Mouse (Mus musculus): Measurements from ENCODE around the gene Serpina10.
"Not testable (repeated sequence)": the region's sequence is repeated elsewhere in the genome, so short reads cannot be mapped to it uniquely, and the experiment has no call there.

Serpina10 gene

DNA sequence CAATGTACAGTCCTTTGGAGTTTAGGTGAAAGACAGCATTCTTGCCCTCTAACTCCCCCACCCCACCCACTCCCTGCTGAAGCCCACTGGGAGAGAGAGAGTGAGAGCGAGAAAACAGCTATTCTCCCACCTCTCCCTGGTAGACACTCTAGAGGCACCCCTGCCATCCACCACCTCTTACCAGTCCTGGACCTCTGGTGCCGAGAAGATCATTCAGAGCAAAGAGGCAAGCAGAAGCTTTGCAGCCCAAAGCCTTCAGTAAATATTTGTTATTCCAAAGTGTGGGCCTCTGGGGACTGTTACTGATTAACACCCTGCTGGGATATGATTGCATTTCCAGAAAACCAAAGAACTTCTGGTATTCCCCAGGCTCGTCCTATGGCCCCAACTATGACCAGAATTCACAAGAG is at the start of gene Serpina10:
Serpina10 (minus strand) TSS at position 242 of the 410 bp plus-strand sequence.
- DNase-seq, result no peak

- not testable (repeated sequence) for DNase-seq
Measured at GRCm38 (mm10) chr12:103679853-103680252, 48.6 kb upstream of the Serpina10 start.

DNA sequence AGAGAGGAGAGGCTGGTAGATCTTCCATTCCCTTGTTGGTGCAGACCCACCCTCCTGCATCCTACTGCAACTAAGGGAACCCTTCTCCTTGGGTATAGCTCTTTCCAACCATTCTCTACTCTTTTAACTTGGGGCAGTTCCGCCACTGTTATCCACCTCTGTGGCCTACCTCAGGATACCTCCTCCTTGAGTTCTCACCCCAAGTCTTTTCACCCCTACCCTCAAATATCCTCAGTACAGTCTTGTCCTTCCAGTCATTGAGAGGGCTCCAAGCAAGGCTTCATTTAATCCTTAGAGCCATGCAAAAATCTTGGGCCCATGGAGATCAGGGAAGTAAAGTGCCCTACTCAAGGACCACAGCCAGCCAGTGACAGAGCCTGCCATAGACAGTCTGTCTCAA is 44.8 kb upstream of the Serpina10 start, which contains the start of gene Serpina16:
Serpina16 (minus strand) TSS at position 101 of the 400 bp plus-strand sequence.
- no peak for DNase-seq

DNA sequence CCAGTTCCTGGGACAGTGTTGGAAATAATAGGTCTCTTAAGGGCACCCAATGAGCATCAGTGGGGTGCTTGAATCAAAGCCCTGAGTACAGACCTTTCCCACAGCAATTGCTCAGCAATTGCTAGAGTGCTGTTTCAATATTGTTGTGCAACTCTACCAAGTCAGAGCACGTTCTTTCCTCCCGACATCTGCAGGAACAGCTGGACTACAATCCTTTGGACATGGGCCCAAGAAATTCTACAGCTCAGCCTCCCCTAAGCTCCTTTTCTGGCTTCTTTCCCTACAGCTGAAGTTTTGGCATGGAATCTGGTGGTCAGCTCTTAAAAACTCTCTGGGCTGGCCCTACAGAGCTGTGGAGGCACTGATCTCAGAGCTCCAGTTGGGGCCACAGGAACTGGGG is 41.9 kb upstream of the Serpina10 start:
- DNase-seq, result no peak

GRCm38 (mm10) chr12:103671483-103671882 is 40.2 kb upstream of the Serpina10 start:
- DNase-seq, result no peak

- DNase-seq, result no peak
Measured at GRCm38 (mm10) chr12:103670964-103671363, 39.7 kb upstream of the Serpina10 start.

DNA sequence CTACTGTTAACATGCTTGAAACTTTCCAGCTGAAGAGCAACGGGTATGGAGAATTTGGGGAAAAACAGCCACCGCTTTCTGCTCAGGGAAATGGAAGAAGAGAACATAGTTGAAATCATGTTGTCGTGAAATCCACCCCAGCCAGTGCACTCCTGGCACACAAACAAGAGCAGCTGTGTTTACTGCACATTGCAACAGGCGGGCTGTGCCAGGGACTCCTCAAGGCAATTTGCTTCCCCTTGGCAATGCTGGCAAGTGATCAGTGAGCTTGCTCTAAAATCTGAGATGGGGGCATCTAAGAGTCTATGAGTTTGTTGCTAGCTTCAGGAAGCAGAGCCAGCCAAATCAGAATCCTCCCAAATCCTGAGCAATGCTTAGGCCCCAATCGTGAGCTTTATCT is 39.1 kb upstream of the Serpina10 start:
- peak; percentile 19 for DNase-seq

- DNase-seq, result no peak
Measured at GRCm38 (mm10) chr12:103665286-103665685, 34.0 kb upstream of the Serpina10 start.

DNA sequence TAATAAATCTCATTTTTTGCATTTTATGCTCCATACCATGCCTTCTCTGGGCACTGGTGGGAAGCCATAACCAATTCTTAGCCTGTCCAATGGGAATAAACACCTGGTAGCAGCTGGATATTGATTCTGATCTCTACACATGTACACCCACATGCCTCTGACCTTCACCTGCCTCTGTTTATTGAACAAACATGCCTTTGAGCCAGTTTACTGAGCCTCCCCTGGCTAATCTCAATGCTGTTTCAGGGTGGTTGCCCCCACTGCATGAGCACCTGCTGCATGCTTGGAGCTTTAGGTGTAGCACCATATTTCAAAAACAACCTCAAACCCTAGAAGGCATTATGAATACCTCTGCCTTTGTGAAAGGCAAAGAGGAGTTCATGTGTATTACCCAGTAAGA is 30.8 kb upstream of the Serpina10 start:
- DNase-seq, result not testable (repeated sequence)

DNA sequence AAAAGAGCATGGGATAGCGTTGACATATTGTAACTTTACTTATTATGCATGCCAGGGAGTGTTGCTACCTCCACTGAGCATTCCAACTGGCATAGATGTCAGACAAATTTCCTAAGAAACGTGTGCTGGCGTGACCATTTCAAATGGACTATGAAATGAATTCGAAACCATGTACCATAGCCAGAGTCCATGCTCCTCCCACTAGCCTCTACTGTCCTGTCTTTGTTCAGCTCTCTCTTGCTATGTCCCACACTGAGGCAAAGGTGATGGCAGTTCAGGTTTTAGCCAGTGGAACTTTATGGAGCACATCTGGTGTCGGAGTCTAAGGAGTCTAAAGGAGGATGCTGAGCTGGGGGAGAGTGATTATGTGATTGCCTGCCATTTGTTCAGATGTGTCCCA is 28.8 kb upstream of the Serpina10 start:
- DNase-seq, result no peak

GRCm38 (mm10) chr12:103659171-103659570 is 27.9 kb upstream of the Serpina10 start:
- no peak for DNase-seq

DNA sequence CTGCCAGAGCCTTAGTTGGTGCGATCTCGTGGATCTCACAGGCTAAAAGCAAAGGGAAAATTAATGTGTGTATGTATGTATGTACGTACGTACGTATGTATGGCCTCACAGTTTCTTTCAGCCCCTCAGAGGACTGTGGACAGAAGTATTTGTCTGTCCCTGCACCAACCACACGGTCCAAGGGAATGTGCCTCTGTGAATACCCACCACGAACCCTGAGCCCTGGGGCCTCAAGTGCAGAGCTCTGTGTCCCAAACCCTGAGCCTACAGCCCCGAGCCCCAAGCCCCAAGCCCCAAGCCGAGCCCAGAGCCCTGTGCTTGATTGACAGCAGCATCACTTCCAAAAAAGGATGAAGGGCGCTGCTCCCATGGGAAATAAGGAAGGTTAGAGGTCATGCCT is 26.7 kb upstream of the Serpina10 start:
- no peak for DNase-seq

DNA sequence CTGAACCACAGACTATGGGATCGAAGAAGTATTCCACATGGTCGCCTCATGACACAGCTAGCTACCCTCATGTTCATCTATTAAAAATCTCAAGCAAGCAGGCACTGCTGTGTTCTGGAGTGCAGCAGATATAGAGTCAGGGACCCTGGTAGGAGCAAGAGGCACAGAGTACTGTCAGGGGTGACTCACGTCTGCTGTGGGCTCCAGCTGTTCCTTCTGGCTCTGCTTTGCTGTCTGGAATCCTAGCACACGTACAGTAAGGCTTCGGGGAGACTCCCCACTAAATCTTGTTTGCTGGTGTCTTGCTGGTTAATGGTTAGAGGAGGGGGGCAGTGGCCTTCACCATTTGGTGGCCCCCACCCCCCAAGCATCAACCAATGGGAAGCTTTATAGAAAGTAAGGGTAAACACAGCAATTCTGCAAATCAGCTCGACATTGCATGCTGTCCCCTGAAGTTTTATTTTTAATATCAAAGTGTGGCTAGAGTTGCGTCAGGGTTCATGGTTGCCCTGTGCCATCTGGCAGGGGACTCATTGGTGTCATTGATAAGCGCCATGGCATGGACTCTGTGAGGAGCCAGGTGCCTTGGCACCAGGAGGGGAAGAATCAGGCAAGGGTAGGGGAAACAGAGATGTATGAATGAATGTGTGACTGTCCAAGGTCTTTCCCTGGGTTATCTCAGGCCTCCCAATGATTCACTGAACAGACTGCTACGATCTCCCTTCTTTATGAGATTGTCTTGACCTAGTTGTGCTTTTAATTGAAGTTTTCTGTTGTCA is 25.8 kb upstream of the Serpina10 start, which contains the start of gene Serpina6:
Serpina6 (minus strand) TSS at position 365 of the 779 bp plus-strand sequence.
- no peak for DNase-seq

- DNase-seq, result no peak
Measured at GRCm38 (mm10) chr12:103655123-103656044, 24.1 kb upstream of the Serpina10 start.

DNA sequence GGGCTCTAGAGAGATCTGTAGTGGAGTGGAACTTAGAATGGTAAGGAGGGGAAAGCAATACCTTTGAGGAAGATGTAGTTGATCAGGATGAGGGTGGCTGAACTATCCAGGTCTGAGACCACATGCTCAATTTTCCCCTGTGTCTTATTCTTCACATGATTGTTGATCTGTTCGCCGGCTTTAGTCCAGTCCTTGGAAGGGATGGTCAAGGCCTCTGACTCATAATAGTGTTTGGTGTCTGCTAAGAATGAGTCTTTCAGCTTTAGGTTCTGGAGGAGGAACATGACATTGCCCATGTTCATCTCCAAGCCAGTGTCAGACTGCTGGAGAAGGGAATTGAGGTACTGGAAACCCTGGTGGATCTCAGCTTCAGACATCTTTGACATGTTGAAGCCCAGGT is 22.6 kb upstream of the Serpina10 start:
- no peak for DNase-seq

GRCm38 (mm10) chr12:103646314-103646713 is 15.1 kb upstream of the Serpina10 start:
- no peak for DNase-seq

- no peak for DNase-seq
Measured at GRCm38 (mm10) chr12:103644601-103645000, 13.4 kb upstream of the Serpina10 start.

DNA sequence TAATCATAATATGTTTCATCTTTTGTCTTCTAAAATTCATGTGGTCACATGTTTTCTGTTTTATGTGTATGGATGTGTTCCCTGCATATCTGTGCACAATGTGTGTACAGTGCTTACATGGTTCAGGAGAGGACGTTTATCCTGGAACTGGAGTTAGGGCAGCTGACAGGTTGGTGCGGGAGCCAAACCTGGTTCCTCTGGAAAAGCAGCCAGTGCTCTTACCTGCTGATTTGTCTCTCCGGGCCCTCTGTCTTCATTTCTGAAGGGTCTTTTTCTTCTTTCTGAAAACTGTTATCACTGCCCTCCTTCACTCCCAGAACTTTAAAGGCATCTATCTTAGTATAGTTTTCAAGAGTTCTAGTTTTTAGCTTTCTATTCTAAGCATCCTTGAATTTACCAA is 12.6 kb upstream of the Serpina10 start:
- no peak for DNase-seq

DNA sequence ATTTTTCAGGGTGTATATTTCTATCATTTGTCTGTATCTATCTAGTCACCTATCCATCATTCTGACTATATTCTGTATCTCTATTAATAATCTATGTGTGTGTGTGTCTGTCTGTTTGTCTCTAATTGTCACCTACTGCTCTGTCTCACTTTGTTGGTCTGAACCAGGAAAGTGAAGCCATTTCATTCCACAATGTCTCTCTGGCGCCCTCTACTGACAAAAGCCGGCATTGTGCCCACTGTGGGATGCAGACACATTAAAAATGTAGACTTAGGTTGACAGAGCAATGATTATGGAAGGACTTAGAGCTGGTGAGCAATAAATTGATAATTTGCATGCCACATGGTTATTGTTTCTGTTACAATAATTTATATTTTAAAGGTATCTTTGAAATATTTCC is 12.1 kb upstream of the Serpina10 start:
- peak; percentile 66 for DNase-seq

DNA sequence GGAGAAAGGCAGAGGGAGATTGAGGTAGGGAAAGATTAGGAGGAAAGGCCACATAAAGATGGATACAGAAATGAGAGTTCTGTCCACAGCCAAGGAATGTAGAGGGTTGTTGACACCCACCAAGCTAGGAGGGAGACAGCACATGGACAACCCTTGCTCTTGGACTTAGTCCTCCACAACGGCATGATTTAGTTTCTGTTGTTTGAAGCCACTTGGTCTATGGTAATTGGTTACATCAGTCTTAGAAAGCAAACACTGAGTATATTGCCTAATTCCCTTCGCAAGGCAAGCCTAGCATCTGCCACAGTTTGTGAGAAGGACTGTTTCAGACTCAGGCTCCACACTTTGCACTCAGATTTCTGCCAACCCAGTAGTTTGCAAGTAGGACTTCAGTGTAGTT is 4.6 kb upstream of the Serpina10 start:
- no peak for DNase-seq

DNA sequence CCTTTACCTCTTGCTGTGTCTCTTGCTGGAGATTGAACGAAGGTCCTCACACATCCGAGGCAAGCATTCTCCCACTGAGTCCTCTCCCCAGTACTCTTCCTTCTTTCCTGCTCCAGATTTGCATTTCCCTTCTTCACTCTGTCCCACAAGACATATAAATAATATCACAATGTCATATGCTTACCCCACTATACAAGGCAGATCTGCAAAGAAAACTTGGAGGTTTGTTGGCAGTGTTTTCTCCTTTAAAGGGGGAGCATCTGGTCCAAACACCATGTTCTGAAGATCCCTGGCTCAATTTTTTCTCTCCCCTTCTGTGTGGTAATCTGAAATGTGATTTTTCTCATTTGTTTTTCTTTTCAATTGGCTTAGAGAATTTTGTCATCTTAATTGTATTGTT is 3.2 kb upstream of the Serpina10 start:
- DNase-seq, result no peak

DNA sequence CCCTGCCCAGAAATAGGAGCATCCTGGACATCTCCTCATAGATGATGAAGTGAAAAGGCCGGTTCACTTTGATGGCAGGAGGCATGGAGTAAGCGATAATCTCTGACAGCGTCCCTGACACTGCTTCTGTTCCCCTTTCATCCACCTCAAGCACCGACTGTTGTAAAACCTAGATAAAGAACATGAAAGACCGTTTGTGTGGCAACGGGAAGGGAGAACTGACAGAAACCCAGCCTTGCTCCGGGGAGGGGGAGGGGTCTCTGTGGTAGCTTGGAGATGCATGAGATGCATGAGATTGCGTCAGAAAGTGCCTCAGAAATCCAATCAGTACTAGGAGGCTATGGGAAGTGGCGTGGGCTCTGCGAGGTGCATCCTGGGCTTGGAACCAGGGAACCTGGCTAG is 14.4 kb downstream of the Serpina10 start:
- no peak for DNase-seq

GRCm38 (mm10) chr12:103615734-103616133 is 15.5 kb downstream of the Serpina10 start:
- no peak for DNase-seq

DNA sequence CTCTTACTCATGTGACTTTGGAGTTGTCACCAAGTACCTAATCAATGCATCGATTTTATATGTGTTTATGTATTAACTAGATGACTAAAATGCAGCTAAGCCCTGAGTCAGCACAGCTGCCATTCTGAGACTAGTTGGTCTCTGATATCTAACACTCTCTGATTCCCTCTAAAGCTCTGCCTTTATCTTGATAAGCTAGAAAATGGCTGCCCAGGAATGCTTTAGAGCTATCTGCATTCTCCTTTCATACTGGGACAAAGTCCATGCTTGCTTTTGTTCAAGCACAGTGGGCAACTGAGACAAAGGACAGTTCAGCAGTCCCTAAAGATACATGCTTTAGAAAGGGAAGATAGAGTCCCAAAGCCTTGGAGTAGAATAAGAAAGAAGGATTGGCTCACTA is 16.1 kb downstream of the Serpina10 start:
- no peak for DNase-seq

Measured in right cerebral cortex, adult 18-20 months (tissue).